Mouse (Mus musculus): ENCODE measurements around the gene Zfr. TPM values are rescaled to one million over a fixed set of nuclear protein-coding genes. Genes with fewer than 3 reads are reported as not detected.
"Not testable (repeated sequence)": the region's sequence is repeated elsewhere in the genome, so short reads cannot be mapped to it uniquely, and the experiment has no call there.

The Zfr gene
- polyA plus RNA-seq, 1 experiment from 2014 or later = 156 TPM

GRCm38 (mm10) chr15:12212266-12212665, 94.6 kb downstream of the Zfr start:
- H3K4me3 ChIP-seq (ENCODE audit: low read depth, low read length) = no peak overlapping the region
- H3K4me2 ChIP-seq (ENCODE audit: low read depth) = no peak overlapping the region
- no peaks in the 10 kb centered on the region for H3K27me3 ChIP-seq (ENCODE audit: control insufficient read depth, insufficient read depth, low read length)
- ATAC-seq (ENCODE audit: insufficient read depth, low FRiP score, low TSS enrichment) (no peak), DNase-seq (ENCODE audit: low spot score) (no peak)
- H3K27ac ChIP-seq (ENCODE audit: low read depth, low read length) = no peak overlapping the region
- WGBS = 79% methylated on average over 1 of the region's 1 CpGs
- H3K4me1 ChIP-seq (ENCODE audit: control insufficient read depth, insufficient read depth, low read length) = no peaks in the 10 kb centered on the region
- no peak overlapping the region for H3K9ac ChIP-seq (ENCODE audit: low read length)
- no peaks in the 10 kb centered on the region for H3K9me3 ChIP-seq (ENCODE audit: control insufficient read depth, low read length)
- H3K36me3 ChIP-seq (ENCODE audit: control insufficient read depth, insufficient read depth, low read length) = no peaks in the 10 kb centered on the region

DNA sequence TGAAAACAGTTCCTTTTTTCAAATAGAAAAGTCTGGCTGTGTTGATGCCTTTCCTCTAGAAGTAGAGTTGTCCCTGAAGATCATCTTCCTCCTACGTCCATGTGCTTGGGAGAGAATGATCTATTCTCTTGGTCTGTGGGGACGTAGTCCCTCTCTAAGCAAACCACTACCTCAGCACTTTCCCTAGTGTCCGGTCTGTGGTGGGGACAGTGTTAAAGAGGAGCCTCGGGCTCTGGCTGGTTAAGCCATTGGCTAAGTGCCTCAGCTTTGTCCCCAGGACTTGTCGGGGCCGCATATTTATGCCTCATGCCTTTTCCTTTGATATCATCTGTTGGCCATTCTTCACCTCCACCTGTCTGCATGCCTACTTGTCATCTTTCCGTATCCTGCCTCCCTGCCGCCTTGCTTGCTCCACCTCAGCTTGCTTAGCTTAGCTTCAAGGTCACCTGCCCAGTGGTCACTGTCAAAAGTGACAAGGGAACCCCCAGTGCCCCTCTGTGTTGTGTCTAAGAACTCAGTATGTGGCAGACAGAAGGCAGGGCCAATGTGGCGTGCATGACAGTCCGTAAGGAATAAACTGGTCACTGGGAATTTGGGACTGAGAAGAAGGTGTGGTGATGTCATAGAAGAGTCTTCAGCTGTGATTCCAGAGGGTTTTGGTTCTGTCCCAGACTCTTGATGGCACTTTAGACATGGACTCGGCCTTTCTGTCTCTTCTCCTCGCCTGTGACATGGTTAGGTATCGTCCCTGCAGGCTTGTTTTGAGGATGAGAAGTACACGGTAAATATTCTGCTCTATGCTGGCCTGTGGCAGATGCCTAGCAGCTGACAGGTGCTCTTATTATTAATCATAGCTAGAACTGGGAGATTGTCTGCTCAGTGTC, 97.1 kb downstream of the Zfr start:
- Histone ChIP-seq H3K27me3 (ENCODE audit: control insufficient read depth, insufficient read depth, low read length) (no peaks in the 10 kb centered on the region), H3K27ac (ENCODE audit: low read depth, low read length) (no peak overlapping the region), H3K9ac (ENCODE audit: low read length) (no peak overlapping the region), H3K9me3 (ENCODE audit: control insufficient read depth, low read length) (no peaks in the 10 kb centered on the region), H3K4me2 (ENCODE audit: low read depth) (no peak overlapping the region), H3K36me3 (ENCODE audit: control insufficient read depth, insufficient read depth, low read length) (no peaks in the 10 kb centered on the region), H3K4me3 (ENCODE audit: low read depth, low read length) (no peak overlapping the region), H3K4me1 (ENCODE audit: control insufficient read depth, insufficient read depth, low read length) (peaks cover 3% of the 10 kb centered on the region; the same call in 1 of the 2 replicates)
- no peak for DNase-seq (ENCODE audit: low spot score)
- WGBS = 82% methylated on average over 14 of the region's 14 CpGs
- ATAC-seq (ENCODE audit: insufficient read depth, low FRiP score, low TSS enrichment) = no peak

GRCm38 (mm10) chr15:12215415-12215718, 97.7 kb downstream of the Zfr start:
- 92% methylated on average over 5 of the region's 5 CpGs for whole genome bisulfite sequencing
- no peaks in the 10 kb centered on the region for H3K36me3 ChIP-seq (ENCODE audit: control insufficient read depth, insufficient read depth, low read length)
- DNase-seq (ENCODE audit: low spot score) = no peak

GRCm38 (mm10) chr15:12216119-12216518, 98.5 kb downstream of the Zfr start:
- ATAC-seq (ENCODE audit: insufficient read depth, low FRiP score, low TSS enrichment) = no peak
- no peak for DNase-seq (ENCODE audit: low spot score)
- Histone ChIP-seq H3K27ac (ENCODE audit: low read depth, low read length) (no peak overlapping the region), H3K36me3 (ENCODE audit: control insufficient read depth, insufficient read depth, low read length) (no peaks in the 10 kb centered on the region), H3K27me3 (ENCODE audit: control insufficient read depth, insufficient read depth, low read length) (no peaks in the 10 kb centered on the region), H3K9me3 (ENCODE audit: control insufficient read depth, low read length) (no peaks in the 10 kb centered on the region), H3K4me2 (ENCODE audit: low read depth) (no peak overlapping the region), H3K4me1 (ENCODE audit: control insufficient read depth, insufficient read depth, low read length) (peaks cover 3% of the 10 kb centered on the region; the same call in 1 of the 2 replicates), H3K4me3 (ENCODE audit: low read depth, low read length) (no peak overlapping the region), H3K9ac (ENCODE audit: low read length) (no peak overlapping the region)
- WGBS = 96% methylated on average over 8 of the region's 8 CpGs

More at GRCm38 (mm10) chr15:12215415-12215718, 97.7 kb downstream of the Zfr start:
- no peak for ATAC-seq (ENCODE audit: insufficient read depth, low FRiP score, low TSS enrichment)
- Histone ChIP-seq H3K4me2 (ENCODE audit: low read depth) (no peak overlapping the region), H3K9me3 (ENCODE audit: control insufficient read depth, low read length) (no peaks in the 10 kb centered on the region), H3K9ac (ENCODE audit: low read length) (no peak overlapping the region), H3K4me3 (ENCODE audit: low read depth, low read length) (no peak overlapping the region), H3K27ac (ENCODE audit: low read depth, low read length) (no peak overlapping the region), H3K4me1 (ENCODE audit: control insufficient read depth, insufficient read depth, low read length) (peaks cover 3% of the 10 kb centered on the region; the same call in 1 of the 2 replicates), H3K27me3 (ENCODE audit: control insufficient read depth, insufficient read depth, low read length) (no peaks in the 10 kb centered on the region)

DNA sequence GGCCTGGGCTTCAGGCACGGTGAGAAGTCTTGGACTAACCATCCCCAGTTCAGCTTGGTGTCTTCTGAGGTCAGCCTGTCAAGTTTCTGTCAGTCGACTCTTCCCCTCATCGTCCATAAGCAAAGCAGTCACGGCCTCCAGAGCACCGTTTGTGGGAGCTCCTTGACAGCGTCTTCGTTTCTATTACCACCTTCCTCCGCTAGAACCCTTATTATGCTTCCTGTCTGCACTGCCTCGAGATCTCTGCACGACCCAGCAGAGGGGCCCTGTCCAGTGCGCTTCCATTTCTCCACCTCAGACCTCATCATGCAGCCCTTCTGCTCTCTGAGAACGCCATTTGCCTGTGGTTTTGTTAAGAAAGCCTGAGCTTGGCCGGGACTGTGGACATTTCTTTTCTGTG, 99.2 kb downstream of the Zfr start:
- H3K27ac ChIP-seq (ENCODE audit: low read depth, low read length) = no peak overlapping the region
- DNase-seq (ENCODE audit: low spot score) (no peak), ATAC-seq (ENCODE audit: insufficient read depth, low FRiP score, low TSS enrichment) (no peak)
- no peak overlapping the region for H3K9ac ChIP-seq (ENCODE audit: low read length)
- no peak overlapping the region for H3K4me2 ChIP-seq (ENCODE audit: low read depth)
- no peaks in the 10 kb centered on the region for H3K27me3 ChIP-seq (ENCODE audit: control insufficient read depth, insufficient read depth, low read length)
- 87% methylated on average over 13 of the region's 13 CpGs for WGBS
- H3K4me3 ChIP-seq (ENCODE audit: low read depth, low read length) = no peak overlapping the region
- H3K36me3 ChIP-seq (ENCODE audit: control insufficient read depth, insufficient read depth, low read length) = no peaks in the 10 kb centered on the region
- no peaks in the 10 kb centered on the region for H3K9me3 ChIP-seq (ENCODE audit: control insufficient read depth, low read length)
- peaks cover 5% of the 10 kb centered on the region for H3K4me1 ChIP-seq (ENCODE audit: control insufficient read depth, insufficient read depth, low read length)

DNA sequence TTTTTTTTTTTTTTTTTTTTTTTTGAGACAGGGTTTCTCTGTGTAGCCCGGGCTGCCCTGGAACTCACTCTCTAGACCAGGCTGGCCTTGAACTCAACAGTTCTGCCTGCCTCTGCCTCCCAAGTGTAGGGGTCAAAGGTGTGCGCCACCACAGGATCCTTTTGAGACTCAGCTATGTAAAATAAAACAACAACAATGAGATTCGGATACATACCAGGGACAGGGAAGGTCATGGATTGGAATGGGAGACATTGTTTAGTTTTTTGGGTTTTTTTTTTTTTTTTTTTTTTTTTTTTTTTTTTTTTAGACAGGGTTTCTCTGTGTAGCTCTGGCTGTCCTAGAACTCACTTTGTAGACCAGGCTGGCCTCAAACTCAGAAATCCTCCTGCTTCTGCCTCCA, 99.7 kb downstream of the Zfr start:
- H3K4me2 ChIP-seq (ENCODE audit: low read depth); H3K9me3 ChIP-seq (ENCODE audit: control insufficient read depth, low read length); H3K4me3 ChIP-seq (ENCODE audit: low read depth, low read length); H3K9ac ChIP-seq (ENCODE audit: low read length); H3K27ac ChIP-seq (ENCODE audit: low read depth, low read length); ATAC-seq (ENCODE audit: insufficient read depth, low FRiP score, low TSS enrichment); H3K27me3 ChIP-seq (ENCODE audit: control insufficient read depth, insufficient read depth, low read length); DNase-seq (ENCODE audit: low spot score); H3K36me3 ChIP-seq (ENCODE audit: control insufficient read depth, insufficient read depth, low read length): not testable (repeated sequence)
- H3K4me1 ChIP-seq (ENCODE audit: control insufficient read depth, insufficient read depth, low read length) = peaks cover 10% of the 10 kb centered on the region
- WGBS = 88% methylated on average over 3 of the region's 3 CpGs

- H3K27ac ChIP-seq (ENCODE audit: low read depth, low read length) = no peak overlapping the region
- no peaks in the 10 kb centered on the region for H3K9me3 ChIP-seq (ENCODE audit: control insufficient read depth, low read length)
- no peak for ATAC-seq (ENCODE audit: insufficient read depth, low FRiP score, low TSS enrichment)
- 53% methylated on average over 5 of the region's 5 CpGs for WGBS
- DNase-seq (ENCODE audit: low spot score) = peak; percentile 50
- no peak overlapping the region for H3K9ac ChIP-seq (ENCODE audit: low read length)
- H3K4me3 ChIP-seq (ENCODE audit: low read depth, low read length) = no peak overlapping the region
- no peak overlapping the region for H3K4me2 ChIP-seq (ENCODE audit: low read depth)
- H3K27me3 ChIP-seq (ENCODE audit: control insufficient read depth, insufficient read depth, low read length) = no peaks in the 10 kb centered on the region
- no peaks in the 10 kb centered on the region for H3K36me3 ChIP-seq (ENCODE audit: control insufficient read depth, insufficient read depth, low read length)
- H3K4me1 ChIP-seq (ENCODE audit: control insufficient read depth, insufficient read depth, low read length) = peaks cover 15% of the 10 kb centered on the region
Measured at GRCm38 (mm10) chr15:12217849-12218248, 100.2 kb downstream of the Zfr start.

DNA sequence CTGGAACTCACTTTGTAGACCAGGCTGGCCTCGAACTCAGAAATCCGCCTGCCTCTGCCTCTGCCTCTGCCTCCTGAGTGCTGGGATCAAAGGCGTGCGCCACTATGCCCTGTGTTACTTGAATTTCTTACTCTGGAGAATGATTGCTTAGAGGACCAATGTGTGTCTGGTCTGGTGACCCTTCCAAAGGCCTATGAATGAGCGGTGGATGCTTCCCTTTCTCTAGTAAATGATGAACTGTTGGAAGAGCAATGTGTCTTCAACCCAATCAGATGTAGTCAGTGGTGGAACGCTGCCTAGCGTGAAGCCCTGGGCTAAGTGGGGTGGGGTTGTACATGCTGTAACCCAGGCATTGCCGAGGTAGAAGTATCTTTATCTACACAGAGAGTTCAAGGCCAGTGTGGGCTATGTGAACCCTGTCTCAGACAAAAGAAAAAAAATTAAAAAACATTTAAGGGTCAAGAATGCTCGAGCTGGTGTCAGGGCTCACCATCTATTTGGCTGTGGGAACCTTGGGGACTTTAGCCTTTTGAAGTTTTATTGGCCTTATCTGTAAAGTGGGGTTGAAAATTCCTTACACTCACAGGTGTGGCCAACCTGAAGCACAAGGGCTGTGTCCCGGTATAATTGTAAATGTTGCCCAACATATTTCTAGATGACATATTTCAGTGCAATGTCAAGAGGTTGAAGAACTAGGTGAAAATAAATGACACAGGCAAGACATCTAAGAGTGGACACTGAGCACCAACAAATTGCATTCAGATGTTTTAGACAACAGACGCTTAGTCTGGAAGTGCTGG, 101.2 kb downstream of the Zfr start:
- no peak overlapping the region for H3K4me2 ChIP-seq (ENCODE audit: low read depth)
- no peaks in the 10 kb centered on the region for H3K36me3 ChIP-seq (ENCODE audit: control insufficient read depth, insufficient read depth, low read length)
- no peak overlapping the region for H3K4me3 ChIP-seq (ENCODE audit: low read depth, low read length)
- no peak overlapping the region for H3K9ac ChIP-seq (ENCODE audit: low read length)
- ATAC-seq (ENCODE audit: insufficient read depth, low FRiP score, low TSS enrichment) = no peak
- 89% methylated on average over 11 of the region's 11 CpGs for WGBS
- no peak for DNase-seq (ENCODE audit: low spot score)
- no peaks in the 10 kb centered on the region for H3K27me3 ChIP-seq (ENCODE audit: control insufficient read depth, insufficient read depth, low read length)
- peaks cover 17% of the 10 kb centered on the region for H3K4me1 ChIP-seq (ENCODE audit: control insufficient read depth, insufficient read depth, low read length)
- no peaks in the 10 kb centered on the region for H3K9me3 ChIP-seq (ENCODE audit: control insufficient read depth, low read length)
- no peak overlapping the region for H3K27ac ChIP-seq (ENCODE audit: low read depth, low read length)

Measured in neural tube, embryonic 11.5 days (tissue).